Mouse (Mus musculus) liver, adult 2 months (tissue): ENCODE results near the gene Prkag2.

Experiments used
- CTCF ChIP-seq: fragments of 200-500 bp; IDR thresholded peaks from 2 replicates; pipeline ENCODE4 v1.5.1; 2011; ENCODE audit warnings: low read depth, low read length, control low read depth
- POLR2A ChIP-seq: fragments of 200-500 bp; IDR thresholded peaks from 2 replicates; pipeline ENCODE4 v1.6.1; 2011; ENCODE audit warnings: low read length, control low read depth; ENCODE audit not compliant: insufficient read depth; ENCODE audit errors: extremely low read depth

DNA sequence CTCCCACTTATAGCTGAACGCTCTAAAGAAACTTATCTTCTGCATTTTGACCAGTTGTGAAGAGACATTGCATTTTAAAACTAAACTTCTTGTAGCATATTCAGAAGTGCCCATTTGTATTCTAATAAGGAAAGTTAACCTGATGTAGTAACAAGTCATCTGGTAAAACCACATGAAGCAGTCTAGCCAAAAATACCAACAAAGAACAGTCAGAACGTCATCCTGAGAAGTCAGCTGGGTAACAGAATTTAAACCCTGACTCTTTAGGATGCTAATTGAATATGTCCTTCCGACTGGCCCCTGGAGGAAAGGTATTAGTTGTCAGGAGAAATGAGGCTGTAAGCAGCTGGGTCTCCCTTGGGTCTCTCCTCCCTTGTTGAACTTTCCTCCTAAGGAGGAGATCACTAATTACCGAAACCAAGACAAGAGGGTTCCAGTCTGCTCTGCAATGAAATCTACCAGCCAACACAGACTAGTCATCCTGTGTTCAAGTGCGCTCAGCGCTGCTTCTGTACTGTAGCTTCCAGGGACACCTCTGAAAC lies 276.5 kb downstream of the Prkag2 start:
- TF ChIP-seq POLR2A (no peak), CTCF (no peak)
